Mouse (Mus musculus) myocyte (in vitro differentiated cells): Measurements from ENCODE around the gene Mrpl54.

Experiments used
- CEBPB ChIP-seq: IDR thresholded peaks from 2 replicates; pipeline ENCODE4 v1.6.1; 2011; ENCODE audit warnings: mild to moderate bottlenecking, moderate library complexity; ENCODE audit not compliant: poor library complexity, insufficient read depth, severe bottlenecking
- MAX ChIP-seq: IDR thresholded peaks from one replicate; pipeline ENCODE4 v1.6.1; 2011; ENCODE audit warnings: low read depth, mild to moderate bottlenecking, control low read depth
- MYOD1 ChIP-seq, 3 experiments: IDR thresholded peaks; one replicate each; pipeline ENCODE4 v1.6.1; 2011; ENCODE audit warnings: control low read depth in 2 of 3, low read depth in 2 of 3, mild to moderate bottlenecking in 2 of 3, moderate library complexity in 1 of 3; ENCODE audit not compliant: insufficient read length in 2 of 3, control insufficient read depth in 1 of 3
- POLR2A ChIP-seq: IDR thresholded peaks from one replicate; pipeline ENCODE4 v1.6.1; 2011; ENCODE audit warnings: low read depth, mild to moderate bottlenecking, control low read depth, moderate library complexity; ENCODE audit not compliant: insufficient read length
- TCF12 ChIP-seq: IDR thresholded peaks from one replicate; pipeline ENCODE4 v1.6.1; 2011; ENCODE audit warnings: mild to moderate bottlenecking, control low read depth; ENCODE audit not compliant: poor library complexity, insufficient read depth, severe bottlenecking

- TF ChIP-seq TCF12 (no peak), MAX (no peak), POLR2A (no peak), MYOD1 (IDR thresholded peaks at IDR 0.05; ENCODE audit: control insufficient read depth in 1 of 3, insufficient read length in 2 of 3, low read depth in 2 of 3) (no peak), CEBPB (no peak)
These were observed 46.8 kb upstream of the Mrpl54 start for GRCm38 (mm10) chr10:81313581-81313980.
